Comparison of ENCODE assay signal across 27 mouse cellular contexts in genomic region chr4:103203646-103204045, GRCm38 (mm10). TPM values are rescaled to one million over a fixed set of nuclear protein-coding genes. Genes with fewer than 3 reads are reported as not detected.
DNase-seq lines count a peak whose midpoint lies in the region; ATAC-seq and TF ChIP-seq lines count a peak whose summit lies in the region.
"Had no signal": no experiment of that assay in that cellular context is flagged by ENCODE, and none has a peak within 500 bp of the region (broad histone marks: within the 10 kb centered on the region; RNA-seq: fewer than 3 reads in every experiment).

No protein-coding gene starts in this region.

- H3K9me3 ChIP-seq in kidney, postnatal 0 days (replicated peaks; ENCODE audit: low read length), result no peaks in the 10 kb centered on the region
- H3K9me3 ChIP-seq: forebrain, embryonic 12.5 days; heart, embryonic 10.5 days; heart, embryonic 13.5 days; hindbrain, embryonic 12.5 days; hindbrain, embryonic 15.5 days had no signal

- H3K9ac ChIP-seq in kidney, postnatal 0 days (ENCODE audit: low read depth, low read length), result no peak overlapping the region
- H3K9ac ChIP-seq: forebrain, embryonic 12.5 days; forebrain, postnatal 0 days; heart, embryonic 13.5 days; hindbrain, embryonic 12.5 days; hindbrain, embryonic 15.5 days had no signal

- H3K36me3 ChIP-seq in kidney, postnatal 0 days (ENCODE audit: insufficient read depth, low read length), result 0 out of 2 replicates have a peak, but pooled peaks cover 17% of the 10 kb centered on the region

- DNase-seq in heart, adult 11 months, result peak; percentile 15
- no peak for DNase-seq in heart, adult 9 months (ENCODE audit: low spot score in 2 of 2)
- DNase-seq in kidney, postnatal 0 days (ENCODE audit: low spot score), result peak; percentile 20
- DNase-seq in kidney, postnatal 36 days, result no peak
- DNase-seq in Muller cell, postnatal 12 days (ENCODE audit: inconsistent ontology term), result peak; percentile 51
- peak; percentile 33 for DNase-seq in adipocyte (ENCODE audit: low spot score)
- no peak for DNase-seq in adrenal gland, postnatal 4 days (ENCODE audit: low spot score in 2 of 2)
- DNase-seq: adrenal gland, postnatal 10 days; cerebellum, adult 11-12 months; cerebellum, adult 8-10 months; cerebellum, postnatal 10 days; cerebellum, postnatal 36 days; forebrain, postnatal 0 days; gastrocnemius, adult 2 months; gastrocnemius, postnatal 14 days; heart, adult 18-20 months; heart, postnatal 14 days; heart, postnatal 4 days; kidney, adult 2 months had no signal

- no peak overlapping the region for H3K4me2 ChIP-seq in kidney, postnatal 0 days (ENCODE audit: low read length)
- H3K4me2 ChIP-seq: forebrain, embryonic 12.5 days; heart, embryonic 13.5 days; hindbrain, embryonic 12.5 days; hindbrain, embryonic 15.5 days had no signal

- ATAC-seq in kidney, postnatal 0 days (replicated peaks; ENCODE audit: low FRiP score, low read depth), result no peak
- ATAC-seq: activated CD4-positive, CD25-positive, alpha-beta regulatory T cell, adult 4 months; CD4-positive, CD25-positive, alpha-beta regulatory T cell, adult 4 months; forebrain, postnatal 0 days; intestine, postnatal 0 days had no signal

- H3K4me3 ChIP-seq in kidney, postnatal 0 days (replicated peaks; ENCODE audit: low read depth, low read length), result no peak overlapping the region
- H3K4me3 ChIP-seq: forebrain, embryonic 12.5 days; gastrocnemius, adult 2 months; heart, embryonic 10.5 days; heart, embryonic 13.5 days; hindbrain, embryonic 12.5 days; hindbrain, embryonic 15.5 days had no signal

- no peaks in the 10 kb centered on the region for H3K4me1 ChIP-seq in kidney, postnatal 0 days (replicated peaks; ENCODE audit: insufficient read depth, low read length)
- H3K4me1 ChIP-seq: forebrain, embryonic 12.5 days; heart, embryonic 10.5 days; hindbrain, embryonic 12.5 days; hindbrain, embryonic 15.5 days had no signal

- no peak for TF ChIP-seq CTCF in kidney, postnatal 0 days (IDR thresholded peaks at IDR 0.05; ENCODE audit: low read depth)

- H3K27ac ChIP-seq in kidney, postnatal 0 days, result no peak overlapping the region
- H3K27ac ChIP-seq: forebrain, embryonic 12.5 days; gastrocnemius, adult 2 months; heart, embryonic 10.5 days; heart, embryonic 13.5 days; hindbrain, embryonic 12.5 days had no signal

- H3K27me3 ChIP-seq in kidney, postnatal 0 days (ENCODE audit: insufficient read depth, low read length), result no peaks in the 10 kb centered on the region
- H3K27me3 ChIP-seq: forebrain, embryonic 12.5 days; heart, embryonic 13.5 days; hindbrain, embryonic 12.5 days; hindbrain, embryonic 15.5 days had no signal

- 71% methylated on average over 2 of the region's 2 CpGs for WGBS in kidney, postnatal 0 days

RNA-seq across cellular contexts. Expression of gene Slc35d1, which starts 11.3 kb away (rescaled TPM):
- polyA plus RNA-seq in kidney, postnatal 0 days (2015; fragmentation: Nextera tagmentation; extraction: Ambion mirVana), result 8.2 and 9.4 TPM in 2 replicates
- 10 to 100 TPM; 17.0 to 19.4 TPM for total RNA-seq in adrenal gland, postnatal 4 days (2021)

Comparison
In these comparisons a context has a peak if more than half of its experiments do, and no peak if none do; other contexts are left out.
1. DNase-seq: peak in heart, adult 11 months (single experiment), kidney, postnatal 0 days (single experiment), Muller cell, postnatal 12 days (single experiment) and adipocyte (single experiment); none in heart, adult 9 months (0 of 2), kidney, postnatal 36 days (0 of 2) and adrenal gland, postnatal 4 days (0 of 2).